In genomic region chr10:75316908-75317761, GRCm38 (mm10) we compare ENCODE assay signal across 8 mouse cellular contexts. TPM values are rescaled to one million over a fixed set of nuclear protein-coding genes. Genes with fewer than 3 reads are reported as not detected.
DNase-seq lines count a peak whose midpoint lies in the region; TF ChIP-seq lines count a peak whose summit lies in the region.

No protein-coding gene starts in this region.

- peak; percentile 52; the same call in 1 of the 2 replicates for TF ChIP-seq POLR2A in CH12.LX (IDR thresholded peaks at IDR 0.05; ENCODE audit: low read depth, low read length)

- TF ChIP-seq EP300 in CH12.LX (IDR thresholded peaks at IDR 0.05; ENCODE audit: low read length): no peak

- 1% methylated on average over 81 of the region's 81 CpGs for WGBS in forebrain, embryonic 10.5 days

- H3K4me2 ChIP-seq in CH12.LX (ENCODE audit: insufficient read depth, low read depth, poor library complexity, severe bottlenecking): peak overlapping the region; percentile 70

- peak overlapping the region; percentile 27; the same call in 1 of the 2 replicates for H3K27ac ChIP-seq in CH12.LX (ENCODE audit: insufficient read depth, low read depth)
- peak overlapping the region; percentile 80 for H3K27ac ChIP-seq in forebrain, embryonic 10.5 days

- peaks cover 32 to 88% of the 10 kb centered on the region in 2 experiments for H3K4me1 ChIP-seq in CH12.LX (ENCODE audit: control insufficient read depth in 1 of 2, insufficient read depth in 2 of 2)
- H3K4me1 ChIP-seq in forebrain, embryonic 10.5 days: peaks cover 23% of the 10 kb centered on the region
- peaks cover 98% of the 10 kb centered on the region for H3K4me1 ChIP-seq in megakaryocyte, embryonic 14.5 days

- H3K4me3 ChIP-seq in CH12.LX (replicated peaks in 1 of 3; ENCODE audit: low read depth in 2 of 3, low read length in 2 of 3, poor library complexity in 1 of 3): peak overlapping the region; percentile 66 to 83 (median 67)
- peak overlapping the region; percentile 53 for H3K4me3 ChIP-seq in forebrain, embryonic 10.5 days
- peak overlapping the region; percentile 99 for H3K4me3 ChIP-seq in megakaryocyte, embryonic 14.5 days (replicated peaks)

- DNase-seq in CH12.LX (ENCODE audit: extremely low read depth): no peak
- peak; percentile 86 for DNase-seq in adrenal gland, postnatal 10 days
- peak; percentile 68 for DNase-seq in forebrain, embryonic 10.5 days (ENCODE audit: extremely low spot score, low spot score)
- DNase-seq in heart, postnatal 10 days: peak; percentile 87 to 88
- peak; percentile 44 to 67 for DNase-seq in layer of hippocampus, postnatal 25 days (ENCODE audit: extremely low spot score in 1 of 2, low spot score in 1 of 2)
- peak; percentile 63 for DNase-seq in right cerebral cortex, postnatal 14 days
- peak; percentile 57 to 79 for DNase-seq in urinary bladder, postnatal 4 days (ENCODE audit: low spot score in 2 of 2)

- TF ChIP-seq CTCF in CH12.LX (conservative IDR thresholded peaks at IDR 0.05 in 1 of 2, IDR thresholded peaks at IDR 0.05 in 1 of 2; ENCODE audit: low read depth in 2 of 2, low read length in 2 of 2): peak in 1 of 2 experiments; percentile 73; a peak in 2 of 4 replicates

- in situ Hi-C loops in CH12.LX (cut with MboI; ENCODE audit: low pct_ligation_motif_present, low pct_unique_long_range_greater_than_20kb, low sequenced_read_pairs): loop anchor here (5.0 kb wide), 1 partner anchor 170 kb away; no protein-coding TSS in a partner anchor

- H3K36me3 ChIP-seq in CH12.LX (replicated peaks in 1 of 2; ENCODE audit: control insufficient read depth in 1 of 2, insufficient read depth in 1 of 2, low read length in 1 of 2): peaks cover 3 to 20% of the 10 kb centered on the region in 2 experiments
- H3K36me3 ChIP-seq in forebrain, embryonic 10.5 days (replicated peaks): peaks cover 9% of the 10 kb centered on the region; the same call in 1 of the 2 replicates
- H3K36me3 ChIP-seq in megakaryocyte, embryonic 14.5 days (replicated peaks; ENCODE audit: low read length): peaks cover 57% of the 10 kb centered on the region

- H3K9me3 ChIP-seq in CH12.LX (replicated peaks; ENCODE audit: low read length): no peaks in the 10 kb centered on the region
- no peaks in the 10 kb centered on the region for H3K9me3 ChIP-seq in forebrain, embryonic 10.5 days
- no peaks in the 10 kb centered on the region for H3K9me3 ChIP-seq in megakaryocyte, embryonic 14.5 days

- H3K9ac ChIP-seq in CH12.LX (ENCODE audit: insufficient read depth, low read depth): peak overlapping the region; percentile 70

- peaks cover 9% of the 10 kb centered on the region for H3K79me2 ChIP-seq in CH12.LX (replicated peaks; ENCODE audit: control insufficient read depth, extremely low read depth, insufficient read depth, poor library complexity, severe bottlenecking)

- intact Hi-C loops in heart, postnatal 10 days (cut with DNase I): loop anchor here (2.0 to 5.0 kb wide), 5 partner anchors 40 to 170 kb away; no protein-coding TSS in a partner anchor

- TF ChIP-seq RAD21 in CH12.LX (IDR thresholded peaks at IDR 0.05; ENCODE audit: low read depth, low read length): peak; percentile 61

- dilution Hi-C loops in CH12.LX (cut with MboI; ENCODE audit: extremely low pct_ligation_motif_present, extremely low pct_unique_long_range_greater_than_20kb, low sequenced_read_pairs): no loop called here

- no peaks in the 10 kb centered on the region for H3K27me3 ChIP-seq in CH12.LX (replicated peaks)
- peaks cover 50% of the 10 kb centered on the region for H3K27me3 ChIP-seq in forebrain, embryonic 10.5 days (ENCODE audit: poor library complexity, severe bottlenecking)
- no peaks in the 10 kb centered on the region for H3K27me3 ChIP-seq in megakaryocyte, embryonic 14.5 days (replicated peaks)

TF ChIP-seq in CH12.LX, 34 proteins besides CTCF, POLR2A, EP300 and RAD21:
- TF ChIP-seq SMC3 (IDR thresholded peaks at IDR 0.05; ENCODE audit: low read depth, low read length) (peak; percentile 78), JUN (IDR thresholded peaks at IDR 0.05; ENCODE audit: insufficient read depth, low read depth, low read length) (no peak), ZKSCAN1 (IDR thresholded peaks at IDR 0.05; ENCODE audit: borderline replicate concordance, low read depth, low read length) (no peak), MAFK (IDR thresholded peaks at IDR 0.05; ENCODE audit: insufficient replicate concordance, low read length) (no peak), POLR2AphosphoS2 (IDR thresholded peaks at IDR 0.05; ENCODE audit: low read depth, low read length) (no peak), JUND (conservative IDR thresholded peaks at IDR 0.05; ENCODE audit: low read depth, low read length) (no peak), KAT2A (IDR thresholded peaks at IDR 0.05; ENCODE audit: insufficient replicate concordance, low read length) (no peak), TBP (conservative IDR thresholded peaks at IDR 0.05; ENCODE audit: low read depth, low read length) (no peak), IRF4 (IDR thresholded peaks at IDR 0.05; ENCODE audit: low read depth, low read length) (peak; percentile 33; the same call in 1 of the 2 replicates), BHLHE40 (IDR thresholded peaks at IDR 0.05; ENCODE audit: low read depth, low read length) (no peak), TCF12 (IDR thresholded peaks at IDR 0.05; ENCODE audit: low read depth, low read length) (peak; percentile 31; the same call in 1 of the 2 replicates), MAX (IDR thresholded peaks at IDR 0.05; ENCODE audit: low read length) (peak; percentile 42; the same call in 1 of the 2 replicates), E2F4 (IDR thresholded peaks at IDR 0.05; ENCODE audit: insufficient replicate concordance, low read depth, low read length) (no peak), MYC (IDR thresholded peaks at IDR 0.05; ENCODE audit: low read depth, low read length) (no peak), NELFE (IDR thresholded peaks at IDR 0.05; ENCODE audit: low read depth, low read length) (no peak), NRF1 (IDR thresholded peaks at IDR 0.05; ENCODE audit: low read depth, low read length) (no peak), USF1 (IDR thresholded peaks at IDR 0.05; ENCODE audit: low read depth, low read length) (no peak), ETS1 (conservative IDR thresholded peaks at IDR 0.05; ENCODE audit: low read depth, low read length) (no peak), HCFC1 (IDR thresholded peaks at IDR 0.05; ENCODE audit: low read depth, low read length) (no peak), MAZ (IDR thresholded peaks at IDR 0.05; ENCODE audit: low read depth, low read length) (peak; percentile 75), CHD1 (IDR thresholded peaks at IDR 0.05; ENCODE audit: low read depth, low read length) (no peak), USF2 (conservative IDR thresholded peaks at IDR 0.05; ENCODE audit: low read depth, low read length) (no peak), SIN3A (IDR thresholded peaks at IDR 0.05; ENCODE audit: low read length) (no peak), UBTF (IDR thresholded peaks at IDR 0.05; ENCODE audit: low read depth, low read length) (peak; percentile 71; the same call in 1 of the 2 replicates), MXI1 (IDR thresholded peaks at IDR 0.05; ENCODE audit: low read depth, low read length) (peak; percentile 63), ZNF384 (IDR thresholded peaks at IDR 0.05; ENCODE audit: low read depth, low read length) (no peak), ZMIZ1 (IDR thresholded peaks at IDR 0.05; ENCODE audit: low read depth, low read length) (0 out of 2 replicates have a peak, but pooled peaks have one; percentile 52), ELF1 (IDR thresholded peaks at IDR 0.05; ENCODE audit: low read depth, low read length) (0 out of 2 replicates have a peak, but pooled peaks have one; percentile 2), ZC3H11A (IDR thresholded peaks at IDR 0.05; ENCODE audit: low read depth, low read length) (no peak; the same call in 1 of the 2 replicates), MEF2A (IDR thresholded peaks at IDR 0.05; ENCODE audit: borderline replicate concordance, low read depth, low read length) (no peak), CHD2 (IDR thresholded peaks at IDR 0.05; ENCODE audit: low read length) (no peak), GABPA (IDR thresholded peaks at IDR 0.05; ENCODE audit: insufficient replicate concordance, low read depth, low read length) (no peak)

RNA-seq across cellular contexts. Expression of gene Adora2a, which starts 0.5 kb away (rescaled TPM):
- total RNA-seq in CH12.LX (2012; rRNA removed) (7.1 and 14.4 TPM in 2 replicates), CH12.LX (2014; rRNA removed) (2.5 and 3.2 TPM in 2 replicates)
- polyA plus RNA-seq in CH12.LX (2012; ENCODE audit: insufficient read length, low read depth): 6.4 and 7.6 TPM in 2 replicates
- total RNA-seq in adrenal gland, postnatal 10 days (2021): 10 to 100 TPM; 10.2 to 12.8 TPM
- 2.0 and 2.5 TPM in 2 replicates for polyA plus RNA-seq in forebrain, embryonic 10.5 days (2016; fragmentation: Nextera tagmentation; extraction: Ambion mirVana)
- total RNA-seq in heart, postnatal 10 days (2021): 10 to 100 TPM; 18.7 to 18.9 TPM
- 1 to 10 TPM; 2.5 to 3.7 TPM for total RNA-seq in layer of hippocampus, postnatal 25 days (2021)
- polyA plus RNA-seq in megakaryocyte, embryonic 14.5 days (2012; ENCODE audit: insufficient read depth, low replicate concordance): 10.7 and 16.9 TPM in 2 replicates
